Mouse (Mus musculus) midbrain, embryonic 11.5 days (tissue): ENCODE data around the gene Frmd7. TPM values are rescaled to one million over a fixed set of nuclear protein-coding genes. Genes with fewer than 3 reads are reported as not detected.

Experiments used
- ATAC-seq: fragments of 200-750 bp; cut with Nextera tagmentation; 2 replicates; pipeline ENCODE4 v1.8.0; 2017; ENCODE audit warnings: moderate TSS enrichment, moderate library complexity; ENCODE audit not compliant: low FRiP score
- DNase-seq: peaks from one replicate; pipeline ENCODE4 v3.0.0; 2015; ENCODE audit warnings: low spot score; ENCODE audit errors: missing footprints
- H3K27ac ChIP-seq: fragments of 300-500 bp; sonication (generic); 2 replicates; pipeline ENCODE4 v1.5.1; 2014; ENCODE audit warnings: low read depth, low read length
- H3K27me3 ChIP-seq: fragments of 300-500 bp; sonication (generic); 2 replicates; pipeline ENCODE4 v1.6.1; 2014; ENCODE audit warnings: mild to moderate bottlenecking, low read length, moderate library complexity, mixed read lengths; ENCODE audit not compliant: control insufficient read depth, insufficient read depth
- H3K36me3 ChIP-seq: fragments of 300-500 bp; sonication (generic); 2 replicates; pipeline ENCODE4 v1.6.1; 2014; ENCODE audit warnings: mild to moderate bottlenecking, low read length, moderate library complexity, mixed read lengths; ENCODE audit not compliant: control insufficient read depth, insufficient read depth
- H3K4me1 ChIP-seq: fragments of 300-500 bp; sonication (generic); 2 replicates; pipeline ENCODE4 v1.6.1; 2014; ENCODE audit warnings: low read length; ENCODE audit not compliant: control insufficient read depth, insufficient read depth
- H3K4me2 ChIP-seq: fragments of 300-500 bp; sonication (generic); 2 replicates; pipeline ENCODE4 v1.6.1; 2014; ENCODE audit warnings: mild to moderate bottlenecking, moderate library complexity
- H3K4me3 ChIP-seq: fragments of 300-500 bp; sonication (generic); 2 replicates; pipeline ENCODE4 v1.5.1; 2014; ENCODE audit warnings: low read depth, low read length
- H3K9ac ChIP-seq: fragments of 300-500 bp; sonication (generic); 2 replicates; pipeline ENCODE4 v1.6.1; 2014; ENCODE audit warnings: low read length
- H3K9me3 ChIP-seq: fragments of 300-500 bp; sonication (generic); 2 replicates; pipeline ENCODE4 v1.6.1; 2016; ENCODE audit warnings: low read length; ENCODE audit not compliant: control insufficient read depth
- WGBS: fragments of 180-500 bp; shearing (Covaris S2); extraction: QIAGEN DNeasy Blood & Tissue Kit; methylation state at CpG from one replicate; pipeline ENCODE4 v1.1.7; 2014; 5-methylcytosine and 5-hydroxymethylcytosine counted together
- polyA plus RNA-seq: library from polyadenylated mRNA; unstranded; fragments of >200 nt; fragmentation: Nextera tagmentation; extraction: Ambion mirVana; gene quantifications from 2 replicates; pipeline ENCODE4 v1.2.1, GENCODE M21; 2014

Gene Frmd7
- not detected in 2 replicates for polyA plus RNA-seq

DNA sequence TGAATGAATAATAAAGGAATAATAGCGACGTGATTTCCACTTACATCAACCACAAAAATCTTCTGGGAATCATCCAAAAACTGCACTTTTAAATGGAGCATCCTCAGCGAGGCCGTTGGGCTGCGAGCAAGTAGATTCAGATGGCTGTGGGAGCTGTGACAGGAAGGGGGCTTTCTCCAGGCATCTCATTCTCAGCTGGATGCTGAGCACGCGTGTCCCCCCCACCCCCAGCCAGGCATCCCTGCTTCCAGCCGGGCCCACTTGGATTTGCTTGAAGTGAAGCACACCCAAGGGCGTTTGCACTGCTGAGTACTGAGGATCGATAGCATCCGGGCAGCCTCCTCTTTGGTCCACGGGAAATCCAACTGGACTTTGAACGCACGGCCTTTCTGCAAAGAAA lies at the start of gene Frmd7:
Gene Frmd7 (minus strand): TSS at position 101 of the 400 bp plus-strand sequence.
- Histone ChIP-seq H3K4me2 (no peak within 1 kb of the TSS), H3K4me1 (no peaks in the 10 kb centered on the region), H3K9me3 (no peaks in the 10 kb centered on the region), H3K9ac (no peak within 1 kb of the TSS), H3K4me3 (no peak within 1 kb of the TSS), H3K36me3 (no peaks in the 10 kb centered on the region), H3K27me3 (no peaks in the 10 kb centered on the region), H3K27ac (no peak within 1 kb of the TSS)
- DNase-seq (no peak), ATAC-seq (no peak)
- 79% methylated on average over 14 of the region's 14 CpGs for WGBS

GRCm38 (mm10) chrX:50991324-50991723 lies 48.8 kb upstream of the Frmd7 start:
- Histone ChIP-seq H3K4me3 (no peak overlapping the region), H3K4me2 (no peak overlapping the region), H3K9me3 (no peaks in the 10 kb centered on the region), H3K36me3 (no peaks in the 10 kb centered on the region), H3K9ac (no peak overlapping the region), H3K27me3 (no peaks in the 10 kb centered on the region), H3K4me1 (no peaks in the 10 kb centered on the region), H3K27ac (no peak overlapping the region)
- no peak for DNase-seq
- 79% methylated on average over 5 of the region's 5 CpGs for WGBS
- no peak for ATAC-seq

DNA sequence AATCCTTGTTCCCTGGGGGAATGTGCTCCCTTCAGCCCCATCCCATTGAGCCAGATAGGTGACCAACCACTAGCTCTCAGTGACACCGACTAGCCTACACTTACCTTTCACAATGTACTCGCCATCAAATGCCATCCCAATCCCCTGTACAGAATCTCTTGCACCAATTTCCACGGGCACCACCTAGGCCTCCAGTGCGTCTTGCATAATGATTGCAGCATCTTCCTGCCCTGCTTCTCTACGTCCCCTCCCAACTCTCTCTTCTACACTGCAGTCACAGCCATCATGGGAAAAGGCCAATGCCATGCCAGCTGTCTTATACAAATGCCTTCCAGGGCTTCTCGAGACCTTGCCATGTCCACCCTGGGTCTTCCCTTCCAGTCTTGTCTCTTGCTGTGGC lies 47.4 kb upstream of the Frmd7 start:
- Histone ChIP-seq H3K36me3 (no peaks in the 10 kb centered on the region), H3K4me3 (no peak overlapping the region), H3K9ac (no peak overlapping the region), H3K9me3 (no peaks in the 10 kb centered on the region), H3K4me1 (no peaks in the 10 kb centered on the region), H3K27ac (no peak overlapping the region), H3K27me3 (no peaks in the 10 kb centered on the region), H3K4me2 (no peak overlapping the region)
- ATAC-seq (no peak), DNase-seq (no peak)
- WGBS = 86% methylated on average over 6 of the region's 6 CpGs

- no peaks in the 10 kb centered on the region for H3K36me3 ChIP-seq
- 85% methylated on average over 1 of the region's 1 CpGs for WGBS
- H3K9ac ChIP-seq = no peak overlapping the region
- no peak overlapping the region for H3K27ac ChIP-seq
- no peaks in the 10 kb centered on the region for H3K4me1 ChIP-seq
- no peak overlapping the region for H3K4me2 ChIP-seq
- DNase-seq (no peak), ATAC-seq (no peak)
- no peak overlapping the region for H3K4me3 ChIP-seq
- no peaks in the 10 kb centered on the region for H3K9me3 ChIP-seq
- H3K27me3 ChIP-seq = no peaks in the 10 kb centered on the region
Observed at GRCm38 (mm10) chrX:50988581-50988980, 46.1 kb upstream of the Frmd7 start.

DNA sequence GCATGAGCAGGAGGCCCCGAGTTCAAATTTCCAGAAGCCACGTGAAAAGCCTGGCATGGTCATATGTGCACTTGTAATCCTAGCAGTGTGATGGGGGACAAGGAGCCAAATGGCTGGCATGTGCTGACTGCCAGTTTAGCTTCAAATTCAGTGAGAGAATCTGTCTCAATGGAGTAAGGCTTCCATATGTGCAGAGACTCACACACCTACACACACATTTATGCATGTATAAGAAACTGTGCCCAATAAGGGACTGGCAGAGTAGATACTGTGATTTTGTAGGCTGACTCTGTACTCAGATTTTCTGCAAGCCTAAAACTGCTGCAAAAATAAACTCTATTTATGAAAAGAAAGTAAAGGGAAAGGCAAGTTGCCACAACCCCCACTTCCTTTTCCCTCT lies 35.9 kb upstream of the Frmd7 start:
- DNase-seq = no peak
- no peaks in the 10 kb centered on the region for H3K9me3 ChIP-seq
- ATAC-seq = no peak
- no peak overlapping the region for H3K4me2 ChIP-seq
- H3K9ac ChIP-seq = no peak overlapping the region
- 76% methylated on average over 2 of the region's 2 CpGs for WGBS
- no peak overlapping the region for H3K4me3 ChIP-seq
- no peaks in the 10 kb centered on the region for H3K27me3 ChIP-seq
- H3K4me1 ChIP-seq = no peaks in the 10 kb centered on the region
- no peaks in the 10 kb centered on the region for H3K36me3 ChIP-seq
- no peak overlapping the region for H3K27ac ChIP-seq

GRCm38 (mm10) chrX:50972145-50972544 lies 29.6 kb upstream of the Frmd7 start:
- H3K4me1 ChIP-seq = no peaks in the 10 kb centered on the region
- H3K9me3 ChIP-seq = no peaks in the 10 kb centered on the region
- no peak overlapping the region for H3K9ac ChIP-seq
- no peaks in the 10 kb centered on the region for H3K36me3 ChIP-seq
- H3K27ac ChIP-seq = no peak overlapping the region
- no peak overlapping the region for H3K4me3 ChIP-seq
- H3K27me3 ChIP-seq = no peaks in the 10 kb centered on the region
- DNase-seq (no peak), ATAC-seq (no peak)
- no peak overlapping the region for H3K4me2 ChIP-seq
- 83% methylated on average over 4 of the region's 4 CpGs for WGBS

- Histone ChIP-seq H3K27ac (no peak overlapping the region), H3K4me3 (no peak overlapping the region), H3K36me3 (no peaks in the 10 kb centered on the region), H3K4me2 (no peak overlapping the region), H3K9ac (no peak overlapping the region), H3K27me3 (no peaks in the 10 kb centered on the region), H3K4me1 (no peaks in the 10 kb centered on the region), H3K9me3 (no peaks in the 10 kb centered on the region)
- 85% methylated on average over 5 of the region's 5 CpGs for WGBS
- no peak for ATAC-seq
- no peak for DNase-seq
Observed at GRCm38 (mm10) chrX:50969907-50970306, 27.4 kb upstream of the Frmd7 start.

- Histone ChIP-seq H3K4me1 (no peaks in the 10 kb centered on the region), H3K9me3 (no peaks in the 10 kb centered on the region), H3K27ac (no peak overlapping the region), H3K4me2 (no peak overlapping the region), H3K4me3 (no peak overlapping the region), H3K9ac (no peak overlapping the region), H3K36me3 (no peaks in the 10 kb centered on the region), H3K27me3 (no peaks in the 10 kb centered on the region)
- DNase-seq (no peak), ATAC-seq (no peak)
- WGBS = 70% methylated on average over 10 of the region's 10 CpGs
Observed at GRCm38 (mm10) chrX:50968157-50968932, 25.8 kb upstream of the Frmd7 start.

DNA sequence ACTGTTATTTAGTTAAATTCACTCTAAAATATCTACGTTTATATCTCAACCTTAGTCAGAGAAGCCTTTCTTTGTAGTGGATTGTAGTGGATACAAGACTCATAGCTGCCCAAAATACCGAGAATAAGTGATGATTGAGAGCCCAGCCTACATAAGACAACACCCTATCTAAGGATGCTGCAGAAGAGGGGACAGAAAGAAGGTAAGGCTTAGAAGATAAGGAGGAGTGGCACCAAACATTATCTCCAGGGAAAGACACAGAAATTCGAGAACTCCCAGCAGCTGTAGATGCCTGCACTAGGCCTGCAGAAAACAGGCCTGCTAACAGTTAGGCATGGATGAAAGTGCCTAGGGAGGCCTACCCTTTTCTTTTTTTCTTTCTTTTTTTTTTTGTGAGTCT lies 22.6 kb upstream of the Frmd7 start:
- no peak overlapping the region for H3K9ac ChIP-seq
- no peaks in the 10 kb centered on the region for H3K4me1 ChIP-seq
- H3K4me3 ChIP-seq = no peak overlapping the region
- H3K36me3 ChIP-seq = no peaks in the 10 kb centered on the region
- ATAC-seq (no peak), DNase-seq (no peak)
- no peaks in the 10 kb centered on the region for H3K27me3 ChIP-seq
- WGBS = 75% methylated on average over 3 of the region's 3 CpGs
- H3K4me2 ChIP-seq = no peak overlapping the region
- H3K9me3 ChIP-seq = no peaks in the 10 kb centered on the region
- H3K27ac ChIP-seq = no peak overlapping the region
